Mouse (Mus musculus) intestine, postnatal 0 days (tissue): ENCODE results near the gene 4933427D14Rik. TPM values are rescaled to one million over a fixed set of nuclear protein-coding genes. Genes with fewer than 3 reads are reported as not detected.
"Not testable (repeated sequence)": the region's sequence is repeated elsewhere in the genome, so short reads cannot be mapped to it uniquely, and the experiment has no call there.

Source experiments
- ATAC-seq: fragments of 200-750 bp; cut with Nextera tagmentation; 2 replicates; pipeline ENCODE4 v1.8.0; 2017; ENCODE audit warnings: mild to moderate bottlenecking, moderate TSS enrichment, moderate library complexity
- H3K27ac ChIP-seq: fragments of 300-500 bp; sonication (generic); 2 replicates; pipeline ENCODE4 v1.5.1; 2014; ENCODE audit warnings: mild to moderate bottlenecking, low read depth, low read length, moderate library complexity
- H3K27me3 ChIP-seq: fragments of 300-500 bp; sonication (generic); replicated peaks from 2 replicates; pipeline ENCODE4 v1.6.1; 2014; ENCODE audit warnings: low read length, mixed read lengths; ENCODE audit not compliant: control insufficient read depth, insufficient read depth
- H3K36me3 ChIP-seq: fragments of 300-500 bp; sonication (generic); 2 replicates; pipeline ENCODE4 v1.6.1; 2014; ENCODE audit warnings: mild to moderate bottlenecking, moderate library complexity; ENCODE audit not compliant: control insufficient read depth, insufficient read depth
- H3K4me1 ChIP-seq: fragments of 300-500 bp; sonication (generic); replicated peaks from 2 replicates; pipeline ENCODE4 v1.6.1; 2014; ENCODE audit warnings: antibody characterized with exemption, low read length, mixed read lengths; ENCODE audit not compliant: control insufficient read depth, insufficient read depth
- H3K4me2 ChIP-seq: fragments of 300-500 bp; sonication (generic); replicated peaks from 2 replicates; pipeline ENCODE4 v1.6.1; 2014; ENCODE audit warnings: low read depth, mild to moderate bottlenecking, moderate library complexity
- H3K4me3 ChIP-seq: fragments of 300-500 bp; sonication (generic); 2 replicates; pipeline ENCODE4 v1.5.1; 2014; ENCODE audit warnings: low read depth, low read length
- H3K9ac ChIP-seq: fragments of 300-500 bp; sonication (generic); 2 replicates; pipeline ENCODE4 v1.6.1; 2014; ENCODE audit warnings: mild to moderate bottlenecking, low read depth, low read length
- H3K9me3 ChIP-seq: fragments of 300-500 bp; sonication (generic); 2 replicates; pipeline ENCODE4 v1.6.1; 2016; ENCODE audit warnings: mixed run types; ENCODE audit not compliant: control insufficient read depth
- CTCF ChIP-seq: sonication (generic); IDR thresholded peaks from 2 replicates; pipeline ENCODE4 v1.5.1; 2016; ENCODE audit warnings: low read depth, mild to moderate bottlenecking, control low read depth, antibody characterized with exemption, moderate library complexity
- WGBS: fragments of 180-500 bp; shearing (Covaris S2); extraction: QIAGEN DNeasy Blood & Tissue Kit; methylation state at CpG from one replicate; pipeline ENCODE4 v1.1.7; 2014; 5-methylcytosine and 5-hydroxymethylcytosine counted together
- polyA plus RNA-seq: library from polyadenylated mRNA; unstranded; fragments of >200 nt; fragmentation: Nextera tagmentation; extraction: Ambion mirVana; gene quantifications from 2 replicates; pipeline ENCODE4 v1.2.1, GENCODE M21; 2015

4933427D14Rik gene
- polyA plus RNA-seq, 1 experiment from 2014 or later = 4.3 TPM

GRCm38 (mm10) chr11:72184252-72184651 is 23.0 kb downstream of the 4933427D14Rik start:
- Histone ChIP-seq H3K4me2 (no peak overlapping the region), H3K36me3 (peaks cover 33% of the 10 kb centered on the region)
- no peak for TF ChIP-seq CTCF

GRCm38 (mm10) chr11:72181136-72181535 is 26.1 kb downstream of the 4933427D14Rik start:
- Histone ChIP-seq H3K36me3 (peaks cover 35% of the 10 kb centered on the region), H3K4me3 (no peak overlapping the region), H3K27ac (no peak overlapping the region), H3K9ac (no peak overlapping the region), H3K4me1 (no peaks in the 10 kb centered on the region), H3K4me2 (no peak overlapping the region), H3K27me3 (no peaks in the 10 kb centered on the region), H3K9me3 (no peaks in the 10 kb centered on the region)
- WGBS = 88% methylated on average over 4 of the region's 4 CpGs
- no peak for ATAC-seq
- TF ChIP-seq CTCF = no peak

More at GRCm38 (mm10) chr11:72184252-72184651, 23.0 kb downstream of the 4933427D14Rik start:
- H3K4me1 ChIP-seq = no peaks in the 10 kb centered on the region
- no peak overlapping the region for H3K9ac ChIP-seq
- no peak overlapping the region for H3K27ac ChIP-seq
- no peak for ATAC-seq
- H3K27me3 ChIP-seq = no peaks in the 10 kb centered on the region
- WGBS = 62% methylated on average over 4 of the region's 4 CpGs
- H3K4me3 ChIP-seq = no peak overlapping the region
- no peaks in the 10 kb centered on the region for H3K9me3 ChIP-seq

DNA sequence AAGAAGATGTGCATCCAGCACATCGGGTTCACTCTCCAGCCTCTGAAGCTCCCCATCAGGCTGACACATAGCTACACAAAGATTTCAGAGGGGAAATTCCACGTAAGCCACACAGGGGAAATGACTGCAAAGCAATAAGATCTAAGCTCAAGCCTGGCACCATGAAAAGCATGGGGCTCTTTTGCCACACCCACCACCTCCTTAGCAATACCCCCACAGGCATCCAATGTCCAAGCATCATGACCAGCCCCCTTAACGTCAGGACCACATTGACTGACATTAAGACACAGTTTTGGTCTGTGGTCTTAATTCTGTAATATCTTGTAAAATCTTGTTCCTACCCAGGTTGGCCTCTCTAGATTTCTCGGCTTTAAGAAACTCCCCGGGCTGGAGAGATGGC is 26.7 kb downstream of the 4933427D14Rik start:
- H3K4me2 ChIP-seq = no peak overlapping the region
- no peak overlapping the region for H3K27ac ChIP-seq
- no peak overlapping the region for H3K9ac ChIP-seq
- 92% methylated on average over 5 of the region's 5 CpGs for WGBS
- no peak overlapping the region for H3K4me3 ChIP-seq
- no peaks in the 10 kb centered on the region for H3K9me3 ChIP-seq
- H3K36me3 ChIP-seq = peaks cover 40% of the 10 kb centered on the region
- H3K4me1 ChIP-seq = no peaks in the 10 kb centered on the region
- no peaks in the 10 kb centered on the region for H3K27me3 ChIP-seq
- no peak for TF ChIP-seq CTCF
- ATAC-seq = no peak

DNA sequence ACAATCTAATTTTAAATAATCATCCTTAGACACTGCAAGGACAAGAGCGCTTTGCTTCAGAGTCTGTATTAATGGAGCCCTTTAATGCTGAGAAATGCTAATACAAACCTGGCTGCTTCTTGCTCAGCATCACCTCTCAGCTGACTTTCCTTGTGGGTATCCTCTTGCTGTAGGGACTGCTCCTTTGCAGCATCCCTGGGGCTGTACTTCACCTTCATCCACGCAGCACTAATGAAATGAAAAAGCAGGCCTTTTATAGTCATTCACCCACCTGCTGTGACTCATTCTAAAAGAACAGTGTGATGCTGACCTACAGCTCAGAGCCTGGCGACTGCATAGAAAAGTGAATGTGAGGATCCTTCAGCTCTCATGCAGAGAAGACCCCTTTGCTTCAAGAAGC is 30.7 kb downstream of the 4933427D14Rik start:
- H3K36me3 ChIP-seq = peaks cover 53% of the 10 kb centered on the region
- H3K4me1 ChIP-seq = no peaks in the 10 kb centered on the region
- ATAC-seq = no peak
- H3K9me3 ChIP-seq = no peaks in the 10 kb centered on the region
- no peak overlapping the region for H3K9ac ChIP-seq
- 79% methylated on average over 3 of the region's 3 CpGs for WGBS
- no peaks in the 10 kb centered on the region for H3K27me3 ChIP-seq
- no peak for TF ChIP-seq CTCF
- no peak overlapping the region for H3K27ac ChIP-seq
- no peak overlapping the region for H3K4me2 ChIP-seq
- no peak overlapping the region for H3K4me3 ChIP-seq

DNA sequence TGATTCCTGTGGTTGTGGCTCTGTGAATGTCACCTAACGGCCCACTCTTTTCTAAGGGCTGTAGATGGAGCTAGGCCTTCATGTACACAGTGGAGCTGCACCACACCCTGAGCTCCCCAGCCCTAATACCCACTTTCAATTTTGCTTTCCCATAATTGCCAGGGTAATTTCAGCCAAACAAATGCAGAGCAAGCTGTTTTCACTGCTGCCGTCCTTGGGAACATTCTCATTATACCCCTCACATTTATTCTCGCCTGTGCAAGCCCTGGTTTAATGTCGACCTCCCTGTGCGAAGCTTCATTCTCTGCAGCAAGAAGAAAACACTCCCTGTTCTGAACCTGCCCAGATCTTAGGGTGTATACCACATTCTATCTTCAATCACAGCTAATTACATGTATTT is 31.3 kb downstream of the 4933427D14Rik start:
- 92% methylated on average over 5 of the region's 5 CpGs for WGBS

GRCm38 (mm10) chr11:72174721-72175120 is 32.5 kb downstream of the 4933427D14Rik start:
- ATAC-seq = no peak
- 92% methylated on average over 6 of the region's 6 CpGs for WGBS
- H3K4me3 ChIP-seq = no peak overlapping the region
- H3K4me1 ChIP-seq = no peaks in the 10 kb centered on the region
- H3K9me3 ChIP-seq = no peaks in the 10 kb centered on the region
- H3K9ac ChIP-seq = no peak overlapping the region
- TF ChIP-seq CTCF = no peak
- H3K27me3 ChIP-seq = no peaks in the 10 kb centered on the region
- peaks cover 53% of the 10 kb centered on the region for H3K36me3 ChIP-seq
- no peak overlapping the region for H3K27ac ChIP-seq
- no peak overlapping the region for H3K4me2 ChIP-seq

More for the DNA sequence above, 31.3 kb downstream of the 4933427D14Rik start:
- H3K36me3 ChIP-seq = peaks cover 48% of the 10 kb centered on the region
- no peak overlapping the region for H3K4me3 ChIP-seq
- no peak overlapping the region for H3K4me2 ChIP-seq
- H3K27me3 ChIP-seq = no peaks in the 10 kb centered on the region
- no peak overlapping the region for H3K9ac ChIP-seq
- H3K4me1 ChIP-seq = no peaks in the 10 kb centered on the region
- H3K27ac ChIP-seq = no peak overlapping the region
- no peaks in the 10 kb centered on the region for H3K9me3 ChIP-seq
- no peak for ATAC-seq
- TF ChIP-seq CTCF = no peak

- no peaks in the 10 kb centered on the region for H3K9me3 ChIP-seq
- no peak overlapping the region for H3K4me2 ChIP-seq
- no peak for ATAC-seq
- H3K9ac ChIP-seq = no peak overlapping the region
- H3K27ac ChIP-seq = no peak overlapping the region
- H3K36me3 ChIP-seq = peaks cover 53% of the 10 kb centered on the region
- no peak overlapping the region for H3K4me3 ChIP-seq
- 90% methylated on average over 5 of the region's 5 CpGs for WGBS
- TF ChIP-seq CTCF = no peak
- H3K4me1 ChIP-seq = no peaks in the 10 kb centered on the region
- H3K27me3 ChIP-seq = no peaks in the 10 kb centered on the region
These were observed 33.8 kb downstream of the 4933427D14Rik start for GRCm38 (mm10) chr11:72173506-72173905.

DNA sequence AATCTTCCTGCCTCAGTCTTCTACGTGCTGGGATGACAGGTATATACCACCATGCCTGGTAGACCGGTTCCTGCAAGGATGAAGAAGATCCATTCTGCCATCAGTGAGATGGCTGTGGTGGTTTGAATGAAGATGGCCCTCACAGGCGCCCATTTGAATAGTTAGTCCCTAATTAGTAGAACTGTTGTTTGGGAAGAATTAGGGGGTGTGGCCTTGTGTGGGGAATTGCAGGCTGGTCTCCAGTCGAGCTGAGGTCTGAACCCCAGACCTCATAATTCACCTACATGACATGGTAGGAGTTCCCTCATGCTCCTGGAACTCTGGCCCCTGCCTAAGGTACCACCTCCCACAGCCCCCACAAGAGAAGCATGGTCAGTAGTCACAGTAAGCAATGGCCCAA is 35.4 kb downstream of the 4933427D14Rik start:
- not testable (repeated sequence) for H3K27ac ChIP-seq, H3K4me3 ChIP-seq, H3K9me3 ChIP-seq, H3K27me3 ChIP-seq, H3K9ac ChIP-seq, H3K4me1 ChIP-seq, H3K4me2 ChIP-seq, ATAC-seq
- WGBS = 79% methylated on average over 4 of the region's 4 CpGs
- H3K36me3 ChIP-seq = peaks cover 40% of the 10 kb centered on the region
